ENCODE assay signal across 9 mouse cellular contexts in the genomic region with DNA sequence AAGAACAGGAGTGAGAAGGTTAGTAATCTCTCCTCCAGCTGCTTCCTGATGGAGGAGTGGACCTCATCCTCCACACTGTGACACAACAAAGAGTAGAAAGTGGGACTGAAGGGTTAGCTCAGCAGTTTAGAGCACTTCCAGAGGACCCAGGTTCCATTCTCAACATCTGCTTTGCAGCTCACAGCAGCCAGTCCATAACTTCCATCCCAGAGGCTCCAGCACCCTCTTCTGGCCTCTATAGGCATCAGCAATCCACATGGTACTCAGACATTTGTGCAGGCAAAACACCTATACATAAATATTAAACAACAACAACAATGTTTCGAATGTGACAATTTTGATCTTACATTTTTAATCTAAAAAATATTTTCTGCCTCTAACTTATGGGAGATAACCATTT. TPM values are rescaled to one million over a fixed set of nuclear protein-coding genes. Genes with fewer than 3 reads are reported as not detected.
DNase-seq lines count a peak whose midpoint lies in the region; ATAC-seq and TF ChIP-seq lines count a peak whose summit lies in the region.
"Had no signal": no experiment of that assay in that cellular context is flagged by ENCODE, and none has a peak within 500 bp of the region (broad histone marks: within the 10 kb centered on the region; RNA-seq: fewer than 3 reads in every experiment).

No protein-coding gene starts in this region.

- H3K27me3 ChIP-seq in heart, adult 2 months (ENCODE audit: control insufficient read depth, insufficient read depth, low read length), result no peaks in the 10 kb centered on the region
- H3K27me3 ChIP-seq in limb, embryonic 14.5 days (ENCODE audit: control insufficient read depth, insufficient read depth, low read length), result no peaks in the 10 kb centered on the region
- no peaks in the 10 kb centered on the region for H3K27me3 ChIP-seq in stomach, postnatal 0 days (ENCODE audit: control insufficient read depth, insufficient read depth, low read length)
- H3K27me3 ChIP-seq: limb, embryonic 13.5 days had no signal

- H3K9me3 ChIP-seq in limb, embryonic 14.5 days (ENCODE audit: control insufficient read depth, low read length), result no peaks in the 10 kb centered on the region
- no peaks in the 10 kb centered on the region for H3K9me3 ChIP-seq in stomach, postnatal 0 days (ENCODE audit: control insufficient read depth, low read length)
- H3K9me3 ChIP-seq: limb, embryonic 13.5 days had no signal

- H3K4me2 ChIP-seq in limb, embryonic 14.5 days (replicated peaks; ENCODE audit: low read depth, low read length, severe bottlenecking), result no peak overlapping the region
- H3K4me2 ChIP-seq in stomach, postnatal 0 days (replicated peaks; ENCODE audit: low read depth), result no peak overlapping the region
- H3K4me2 ChIP-seq: limb, embryonic 13.5 days had no signal

- no peak for TF ChIP-seq EP300 in heart, adult 2 months (IDR thresholded peaks at IDR 0.05; ENCODE audit: insufficient read depth, low read depth, low read length)
- TF ChIP-seq EP300 in stomach, postnatal 0 days (optimal IDR thresholded peaks at IDR 0.05), result no peak

- H3K79me2 ChIP-seq in heart, adult 2 months (replicated peaks; ENCODE audit: control insufficient read depth, insufficient read depth, low read length), result no peaks in the 10 kb centered on the region; the same call in 1 of the 2 replicates

- no peak for ATAC-seq in limb, embryonic 14.5 days (ENCODE audit: low FRiP score, low read depth)
- ATAC-seq in stomach, postnatal 0 days (ENCODE audit: low FRiP score, low TSS enrichment), result no peak

- no peak for TF ChIP-seq POLR2A in heart, adult 2 months (IDR thresholded peaks at IDR 0.05; ENCODE audit: insufficient read depth, low read depth, low read length)
- no peak for TF ChIP-seq POLR2A in bone marrow, adult 2 months (IDR thresholded peaks at IDR 0.05; ENCODE audit: borderline replicate concordance, control insufficient read depth, low read depth, low read length)
- no peak for TF ChIP-seq POLR2A in limb, embryonic 14.5 days (IDR thresholded peaks at IDR 0.05; ENCODE audit: borderline replicate concordance, extremely low read depth, insufficient read depth, insufficient read length)

- no peaks in the 10 kb centered on the region; the same call in 1 of the 2 replicates for H3K36me3 ChIP-seq in heart, adult 2 months (ENCODE audit: control insufficient read depth, insufficient read depth, low read length)
- H3K36me3 ChIP-seq in limb, embryonic 14.5 days (ENCODE audit: control insufficient read depth, insufficient read depth, low read length), result 0 out of 2 replicates have a peak, but pooled peaks cover 7% of the 10 kb centered on the region
- H3K36me3 ChIP-seq in stomach, postnatal 0 days (ENCODE audit: control insufficient read depth, insufficient read depth, low read length), result no peaks in the 10 kb centered on the region

- H3K4me3 ChIP-seq in heart, adult 2 months, result no peak overlapping the region
- no peak overlapping the region for H3K4me3 ChIP-seq in bone marrow, adult 2 months (replicated peaks; ENCODE audit: control insufficient read depth, low read depth, low read length)
- H3K4me3 ChIP-seq in limb, embryonic 14.5 days (replicated peaks; ENCODE audit: low read length), result no peak overlapping the region
- no peak overlapping the region for H3K4me3 ChIP-seq in stomach, postnatal 0 days (ENCODE audit: low read depth, low read length)
- H3K4me3 ChIP-seq: limb, embryonic 13.5 days had no signal

- peak in 1 of 2 experiments; percentile 8 for DNase-seq in heart, adult 2 months
- DNase-seq in heart, adult 11 months, result no peak
- DNase-seq in CD4-positive, CD25-positive, alpha-beta regulatory T cell, adult 2 months (ENCODE audit: low read depth, low spot score), result peak; percentile 59
- peak; percentile 12 for DNase-seq in limb, embryonic 14.5 days (ENCODE audit: low spot score)
- DNase-seq in stomach, postnatal 0 days (ENCODE audit: low spot score), result peak; percentile 18
- DNase-seq in frontal cortex, postnatal 36 days (ENCODE audit: low spot score in 2 of 2), result no peak
- no peak for DNase-seq in layer of hippocampus, postnatal 10 days (ENCODE audit: low spot score in 2 of 2)

- intact Hi-C loops in heart, adult 2 months (cut with DNase I), result loop anchor here (2.0 kb wide), 1 partner anchor 20 kb away; no protein-coding TSS in a partner anchor

- peak; percentile 72 for TF ChIP-seq CTCF in heart, adult 2 months (IDR thresholded peaks at IDR 0.05)
- TF ChIP-seq CTCF in bone marrow, adult 2 months (IDR thresholded peaks at IDR 0.05; ENCODE audit: control insufficient read depth, insufficient read depth, low read length), result peak; percentile 53
- peak; percentile 77 for TF ChIP-seq CTCF in stomach, postnatal 0 days (IDR thresholded peaks at IDR 0.05; ENCODE audit: low read depth)

- no peak overlapping the region for H3K9ac ChIP-seq in heart, adult 2 months (ENCODE audit: low read depth, low read length)
- no peak overlapping the region for H3K9ac ChIP-seq in limb, embryonic 14.5 days (ENCODE audit: low read depth, low read length, severe bottlenecking)
- no peak overlapping the region for H3K9ac ChIP-seq in stomach, postnatal 0 days (ENCODE audit: low read length)
- H3K9ac ChIP-seq: limb, embryonic 13.5 days had no signal

- H3K27ac ChIP-seq in heart, adult 2 months, result no peak overlapping the region
- no peak overlapping the region for H3K27ac ChIP-seq in bone marrow, adult 2 months (ENCODE audit: control insufficient read depth, insufficient read depth, low read depth, low read length, poor library complexity)
- no peak overlapping the region for H3K27ac ChIP-seq in limb, embryonic 14.5 days (replicated peaks; ENCODE audit: low read depth, low read length)
- H3K27ac ChIP-seq in stomach, postnatal 0 days (replicated peaks), result no peak overlapping the region
- H3K27ac ChIP-seq: limb, embryonic 13.5 days had no signal

- 93% methylated on average over 1 of the region's 1 CpGs for WGBS in heart, adult 2 months
- 83% methylated on average over 1 of the region's 1 CpGs for WGBS in bone marrow, adult 2 months
- 96% methylated on average over 1 of the region's 1 CpGs for WGBS in limb, embryonic 14.5 days
- 93% methylated on average over 1 of the region's 1 CpGs for WGBS in stomach, postnatal 0 days

- no peaks in the 10 kb centered on the region; the same call in 1 of the 2 replicates for H3K4me1 ChIP-seq in heart, adult 2 months (ENCODE audit: control insufficient read depth, insufficient read depth, low read length)
- H3K4me1 ChIP-seq in bone marrow, adult 2 months (ENCODE audit: control insufficient read depth, insufficient read depth, low read length), result no peaks in the 10 kb centered on the region; the same call in 1 of the 2 replicates
- H3K4me1 ChIP-seq in limb, embryonic 14.5 days (ENCODE audit: control insufficient read depth, insufficient read depth, low read length), result no peaks in the 10 kb centered on the region
- no peaks in the 10 kb centered on the region for H3K4me1 ChIP-seq in stomach, postnatal 0 days (replicated peaks; ENCODE audit: control insufficient read depth, insufficient read depth)
- H3K4me1 ChIP-seq: limb, embryonic 13.5 days had no signal

RNA-seq across cellular contexts. Expression of a gene that starts 16.9 kb away (rescaled TPM):
- 10 to 100 TPM; 18.9 to 21.6 TPM for total RNA-seq in heart, adult 2 months (2021)
- polyA plus RNA-seq in heart, adult 2 months (2012; rRNA removed), result 8.4 and 11.7 TPM in 2 replicates
- polyA plus RNA-seq in bone marrow, adult 2 months (2011; ENCODE audit: insufficient read depth, insufficient read length, low replicate concordance, missing spikeins), result 15.2 and 25.6 TPM in 2 replicates
- polyA plus RNA-seq in limb, embryonic 14.5 days (2012; rRNA removed), result 22.9 and 28.6 TPM in 2 replicates
- 24.3 and 31.8 TPM in 2 replicates for polyA plus RNA-seq in limb, embryonic 14.5 days (2014; fragmentation: Nextera tagmentation; extraction: Ambion mirVana)
- 19.9 and 21.5 TPM in 2 replicates for polyA plus RNA-seq in stomach, postnatal 0 days (2015; fragmentation: Nextera tagmentation; extraction: Ambion mirVana)
- 100 to 1,000 TPM; 105 to 114 TPM for total RNA-seq in layer of hippocampus, postnatal 10 days (2021)

RNA-seq across cellular contexts. Expression of a gene that starts 17.1 kb away (rescaled TPM):
- total RNA-seq in heart, adult 2 months (2021), result 10 to 100 TPM; 12.5 to 13.4 TPM
- 12.8 and 18.9 TPM in 2 replicates for polyA plus RNA-seq in heart, adult 2 months (2012; rRNA removed)
- polyA plus RNA-seq in bone marrow, adult 2 months (2011; ENCODE audit: insufficient read depth, insufficient read length, low replicate concordance, missing spikeins), result 2.5 and 18.2 TPM in 2 replicates
- 20.1 and 31.0 TPM in 2 replicates for polyA plus RNA-seq in limb, embryonic 14.5 days (2012; rRNA removed)
- 14.5 and 18.8 TPM in 2 replicates for polyA plus RNA-seq in limb, embryonic 14.5 days (2014; fragmentation: Nextera tagmentation; extraction: Ambion mirVana)
- polyA plus RNA-seq in stomach, postnatal 0 days (2015; fragmentation: Nextera tagmentation; extraction: Ambion mirVana), result 5.0 and 5.6 TPM in 2 replicates
- 10 to 100 TPM; 19.5 to 23.8 TPM for total RNA-seq in layer of hippocampus, postnatal 10 days (2021)

Comparison
In these comparisons a context has a peak if more than half of its experiments do, and no peak if none do; other contexts are left out.
1. DNase-seq: peak in CD4-positive, CD25-positive, alpha-beta regulatory T cell, adult 2 months (single experiment), limb, embryonic 14.5 days (single experiment) and stomach, postnatal 0 days (single experiment); none in heart, adult 11 months (single experiment), frontal cortex, postnatal 36 days (0 of 2) and layer of hippocampus, postnatal 10 days (0 of 2).
2. Peak in every context shown above with its lines, with median percentiles within 50 percentile points of each other: CTCF ChIP-seq.